Mouse (Mus musculus) adrenal gland, adult 8-10 months (tissue): ENCODE measurements around the gene Mlxipl. TPM values are rescaled to one million over a fixed set of nuclear protein-coding genes. Genes with fewer than 3 reads are reported as not detected.
A peak's percentile ranks its signal among the peaks of the same experiment; 100 is the strongest.
"Not testable (repeated sequence)": the region's sequence is repeated elsewhere in the genome, so short reads cannot be mapped to it uniquely, and the experiment has no call there.

Experiments
- DNase-seq: peaks from one replicate; pipeline ENCODE4 v3.0.0; 2022
- total RNA-seq, 4 experiments: library from RNA; stranded (reverse); gene quantifications; 2 replicates each; pipeline ENCODE4 v1.2.4; 2022

The Mlxipl gene
- 10 to 100 TPM; 33.6 to 42.9 (median 37.8) TPM for total RNA-seq

DNA sequence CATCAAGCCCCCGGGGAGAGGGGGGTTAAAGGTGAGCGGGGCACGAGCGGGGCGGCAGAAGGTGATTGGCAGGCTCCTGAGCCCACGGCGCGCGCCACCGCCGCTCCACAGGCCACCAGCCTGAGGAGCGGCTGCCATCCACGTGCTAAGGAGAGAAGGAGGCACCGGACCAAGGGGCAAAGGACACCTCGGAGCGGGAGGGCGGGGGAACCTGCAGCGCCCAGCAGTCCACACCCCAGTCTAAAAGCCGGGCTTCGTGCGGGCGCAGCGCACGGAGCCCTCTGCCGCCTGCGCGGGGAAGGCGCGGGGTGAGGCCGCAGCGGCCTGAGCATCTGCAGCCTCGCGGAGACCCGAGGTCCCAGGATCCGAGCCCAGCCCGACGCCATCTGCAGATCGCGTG lies at the start of gene Mlxipl:
TSS of gene Mlxipl (plus strand) at position 238 of the 400 bp plus-strand sequence.
- no peak for DNase-seq

- no peak for DNase-seq
These were observed 49.6 kb upstream of the Mlxipl start for GRCm38 (mm10) chr5:135040059-135040458.

DNA sequence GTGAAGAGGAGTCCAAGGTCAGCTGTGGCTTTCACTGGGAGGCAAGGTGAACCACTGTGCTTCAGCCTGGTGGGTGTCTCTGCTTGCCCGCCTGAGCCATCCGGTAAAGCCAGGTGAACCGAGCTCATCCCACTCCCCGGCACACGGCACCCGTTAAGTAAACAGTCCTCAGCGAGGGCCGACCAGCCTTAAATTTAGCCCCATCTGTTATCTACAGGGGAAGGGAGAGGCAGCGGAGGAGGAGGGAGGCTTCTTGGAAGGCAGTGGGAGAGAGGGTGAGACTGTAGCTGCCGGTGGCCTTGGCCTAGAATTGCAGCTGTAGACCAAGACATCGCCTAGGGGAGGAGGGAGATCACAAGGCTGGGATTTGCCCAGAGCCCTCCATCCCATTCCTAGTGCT lies 48.9 kb upstream of the Mlxipl start:
- DNase-seq = peak; percentile 63

DNA sequence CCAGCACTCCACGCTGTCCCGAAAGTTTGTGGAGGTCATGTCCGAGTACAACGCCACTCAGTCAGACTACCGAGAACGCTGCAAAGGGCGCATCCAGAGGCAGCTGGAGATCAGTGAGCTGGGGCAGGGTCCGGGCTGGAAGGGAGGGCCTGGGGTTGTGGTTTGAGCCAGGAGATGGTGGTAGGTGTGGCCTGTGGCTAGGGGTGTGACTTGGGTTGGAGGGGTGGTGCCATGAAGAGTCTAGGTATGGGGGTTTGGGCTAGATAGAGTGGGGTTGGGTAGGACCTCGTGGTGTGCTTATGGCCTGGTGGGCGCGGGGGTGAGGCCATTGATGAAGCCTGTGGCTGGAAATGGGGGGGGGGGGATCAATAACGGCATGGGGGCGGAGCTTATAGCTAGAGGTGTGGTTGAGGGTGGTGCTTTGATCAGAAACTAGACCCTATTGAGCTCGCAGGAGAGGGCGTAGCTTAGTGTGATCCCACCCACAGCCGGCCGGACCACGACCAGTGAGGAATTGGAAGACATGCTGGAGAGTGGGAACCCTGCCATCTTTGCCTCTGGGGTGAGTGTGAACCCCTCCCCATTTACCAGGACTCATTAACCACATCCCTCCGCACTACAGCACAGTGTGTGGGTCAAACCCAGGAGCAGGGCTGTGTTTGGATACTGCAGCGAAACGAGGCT lies 47.4 kb upstream of the Mlxipl start:
- DNase-seq = no peak

GRCm38 (mm10) chr5:135044575-135044974 lies 45.1 kb upstream of the Mlxipl start:
- no peak for DNase-seq

GRCm38 (mm10) chr5:135048539-135048938 lies 41.2 kb upstream of the Mlxipl start:
- no peak for DNase-seq

- DNase-seq = not testable (repeated sequence)
These were observed 40.4 kb upstream of the Mlxipl start for GRCm38 (mm10) chr5:135049268-135049667.

DNA sequence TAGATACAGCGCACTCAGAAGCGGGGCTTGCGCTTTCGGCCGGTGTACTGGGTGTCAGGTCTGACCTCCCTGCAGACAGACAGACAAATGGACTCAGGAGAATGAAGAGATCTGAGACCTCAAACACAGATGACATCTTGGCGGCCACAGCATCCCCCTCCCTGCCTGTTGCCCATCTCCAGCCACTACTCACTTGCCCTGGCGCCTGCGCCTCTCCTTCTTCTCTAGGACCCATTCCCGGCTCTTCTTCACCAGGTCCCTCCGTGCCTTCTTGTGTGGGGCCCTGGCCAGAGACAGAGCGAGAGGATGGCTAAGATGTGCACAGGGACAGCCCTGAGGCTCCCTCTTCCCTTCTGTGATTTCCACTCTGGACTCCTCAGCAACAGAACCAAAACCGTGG lies 36.3 kb upstream of the Mlxipl start:
- no peak for DNase-seq

DNA sequence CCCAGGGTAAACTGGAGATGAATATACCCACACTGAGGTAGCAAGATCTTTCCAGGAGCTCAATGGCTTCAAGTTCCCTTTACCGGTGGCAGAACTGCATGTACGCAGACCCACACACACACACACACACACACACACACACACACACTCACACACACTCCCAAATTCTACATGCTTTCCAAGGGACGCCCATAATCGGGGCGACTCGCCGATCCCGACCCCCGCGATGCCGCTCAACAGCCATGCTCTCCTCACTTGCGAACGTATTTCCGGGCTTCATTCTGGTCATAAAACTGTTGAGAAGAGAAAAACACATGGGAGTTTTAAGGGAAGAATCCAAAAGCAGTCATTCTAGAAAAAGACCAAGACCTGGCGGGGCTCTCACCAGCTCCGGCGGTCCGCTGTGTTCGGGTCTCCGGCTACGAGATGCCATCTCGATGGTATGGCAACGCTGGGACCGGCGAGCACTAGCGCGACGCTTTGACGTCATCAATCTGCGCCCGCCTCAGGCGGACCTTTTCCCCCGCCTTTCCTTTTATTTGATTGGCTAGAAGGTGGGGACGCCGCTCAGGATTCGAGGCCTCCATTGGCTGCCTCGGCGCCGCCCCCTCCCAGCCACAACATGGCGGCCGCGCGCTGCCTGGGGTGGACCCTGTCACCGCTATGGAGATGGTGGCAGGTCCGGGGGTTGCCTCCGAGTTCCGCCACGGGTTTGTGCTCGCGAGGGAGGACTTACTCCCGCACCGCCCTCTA lies 25.9 kb upstream of the Mlxipl start, which contains the start of gene Dnajc30:
TSS of gene Dnajc30 (plus strand) at position 574 of the 753 bp plus-strand sequence.
- peak; percentile 96 for DNase-seq

DNA sequence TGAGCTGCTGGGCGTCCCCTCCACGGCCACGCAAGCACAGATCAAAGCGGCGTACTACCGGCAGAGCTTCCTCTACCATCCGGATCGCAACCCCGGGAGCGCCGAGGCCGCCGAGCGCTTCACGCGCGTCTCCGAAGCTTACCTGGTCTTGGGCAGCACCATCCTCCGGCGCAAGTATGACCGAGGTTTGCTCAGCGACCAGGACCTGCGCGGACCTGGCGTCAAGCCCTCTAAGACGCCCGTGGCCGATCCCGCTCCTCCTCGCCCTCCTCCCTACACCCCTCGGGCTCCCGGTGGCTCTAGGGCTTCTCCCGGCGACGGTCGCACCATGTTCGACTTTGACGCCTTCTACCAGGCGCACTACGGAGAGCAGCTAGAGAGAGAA lies 25.3 kb upstream of the Mlxipl start:
- DNase-seq = no peak

DNA sequence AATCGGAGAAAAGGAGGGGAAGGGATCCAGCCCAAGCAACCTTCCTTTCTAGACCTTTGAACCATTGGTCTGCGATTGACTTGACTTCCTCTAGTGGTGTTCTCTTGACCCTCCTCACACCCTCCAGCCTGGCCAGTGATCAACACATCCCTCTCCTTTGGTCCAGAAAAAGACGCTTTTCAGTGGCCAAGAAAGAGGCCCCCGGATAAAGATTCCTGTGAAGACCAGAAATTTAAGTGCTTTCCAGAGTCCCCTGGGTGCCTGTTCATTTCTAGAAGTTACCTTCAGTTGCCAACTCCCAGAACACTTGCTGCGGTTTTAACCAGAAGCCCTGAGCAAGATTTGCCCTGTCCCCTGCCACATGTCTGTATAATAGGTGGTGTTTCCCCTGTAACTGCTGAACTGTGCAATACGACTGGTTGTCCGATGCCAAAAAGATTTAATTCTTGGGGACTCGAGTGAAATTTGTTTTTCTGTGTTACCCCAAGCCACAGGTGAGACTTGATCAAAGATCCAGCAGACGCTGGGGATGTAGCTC lies 24.7 kb upstream of the Mlxipl start, which contains the start of gene Bud23:
TSS of gene Bud23 (minus strand) at position 51 of the 538 bp plus-strand sequence.
- not testable (repeated sequence) for DNase-seq

DNA sequence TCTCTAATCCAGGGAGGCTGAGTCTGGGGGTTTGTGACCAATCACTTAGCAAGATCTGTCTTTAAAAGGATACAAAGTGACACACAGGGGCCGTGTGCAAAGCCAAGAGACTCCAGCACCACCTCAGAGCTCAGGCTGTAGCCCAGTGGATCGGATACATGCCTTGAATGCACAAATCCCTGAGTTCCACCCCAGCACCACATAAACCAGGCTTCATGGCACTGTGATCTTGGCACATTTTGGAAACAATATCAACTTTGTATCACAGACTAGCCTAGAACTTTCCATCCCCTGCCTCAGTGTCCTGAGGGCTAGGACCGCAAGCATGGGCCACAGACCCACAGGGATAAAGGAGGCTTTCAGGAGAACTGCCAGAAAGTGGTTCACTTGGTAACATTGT lies 23.7 kb upstream of the Mlxipl start:
- DNase-seq = no peak

DNA sequence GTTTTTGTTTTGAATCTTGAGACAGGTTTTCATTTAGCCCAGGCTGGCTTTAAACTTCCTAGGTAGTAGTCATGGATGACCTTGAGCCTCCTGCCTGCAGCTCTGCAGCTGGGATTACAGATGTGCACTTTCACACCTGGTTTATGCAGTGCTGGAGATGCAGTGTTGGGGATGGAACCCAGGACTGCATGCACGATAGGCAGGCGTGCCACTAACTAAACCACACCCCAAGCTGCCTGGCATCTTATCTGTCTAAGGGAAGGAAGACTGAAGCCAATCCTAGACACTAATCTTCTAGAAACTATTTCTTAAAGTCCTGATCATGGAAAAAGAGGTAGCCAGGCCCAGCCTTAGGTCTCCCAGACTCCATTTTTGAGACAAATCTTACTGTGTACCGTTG lies 19.2 kb upstream of the Mlxipl start:
- no peak for DNase-seq

GRCm38 (mm10) chr5:135072061-135072460 lies 17.6 kb upstream of the Mlxipl start:
- DNase-seq = no peak

DNA sequence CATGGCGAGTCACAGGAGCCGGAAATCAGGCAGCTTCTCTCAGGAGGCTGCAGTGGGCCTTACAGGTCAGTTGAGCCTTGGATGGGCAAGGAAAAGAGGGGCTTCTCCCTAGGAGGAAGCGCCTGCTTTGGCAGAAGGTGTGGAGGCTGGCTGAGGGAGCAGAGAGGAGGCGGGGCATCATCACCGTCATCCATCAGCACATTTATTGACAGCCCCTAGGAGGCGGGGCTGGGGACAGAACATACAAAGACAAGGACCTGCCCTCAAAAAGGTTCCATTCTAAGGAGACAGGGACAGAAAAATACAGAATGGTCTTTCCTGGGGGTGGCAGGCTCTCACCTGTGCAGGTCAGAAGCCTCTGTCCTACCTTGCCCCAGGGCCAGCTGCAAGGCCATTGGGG lies 17.0 kb upstream of the Mlxipl start:
- DNase-seq = no peak

GRCm38 (mm10) chr5:135073349-135074150 lies 16.1 kb upstream of the Mlxipl start:
- DNase-seq = no peak

DNA sequence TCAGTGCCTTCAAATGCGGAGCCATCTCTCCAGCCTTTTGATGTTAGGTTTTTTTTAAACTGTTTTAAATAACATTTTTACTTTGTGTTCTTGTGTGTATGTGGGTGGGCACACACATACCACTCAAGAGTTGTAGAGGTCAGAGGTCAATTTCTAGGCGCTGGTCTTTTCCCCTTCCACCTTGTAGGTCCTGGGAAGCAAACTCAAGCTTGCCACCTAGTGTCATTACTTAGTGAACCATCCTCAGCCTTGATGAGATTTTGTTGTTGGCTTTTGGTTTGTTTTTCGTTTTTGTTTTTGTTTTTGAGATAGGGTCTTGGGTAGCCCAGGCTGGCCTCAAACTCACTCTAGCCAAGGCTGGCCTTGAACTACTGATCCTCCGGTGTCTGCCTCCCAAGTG lies 14.0 kb upstream of the Mlxipl start:
- no peak for DNase-seq

DNA sequence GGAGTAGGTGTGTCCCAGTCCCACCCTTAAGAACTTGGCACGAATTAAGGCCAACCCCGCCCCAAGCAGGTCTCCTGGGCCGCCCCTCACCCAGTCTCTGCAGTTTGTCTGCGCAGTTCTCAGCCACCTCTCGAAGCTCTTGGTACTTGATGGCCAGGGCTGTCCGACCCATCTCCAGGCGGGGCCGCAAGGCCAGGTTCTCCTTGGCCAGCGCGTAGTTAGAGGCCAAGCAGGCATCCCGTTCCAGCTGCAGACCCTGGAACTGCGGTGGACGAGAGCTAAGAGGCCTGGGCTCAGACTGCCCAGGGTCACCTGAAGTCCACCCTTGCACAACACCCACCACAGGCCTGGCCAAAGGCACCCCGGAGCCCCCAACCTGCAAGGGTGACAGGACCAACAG lies 13.3 kb upstream of the Mlxipl start:
- no peak for DNase-seq

DNA sequence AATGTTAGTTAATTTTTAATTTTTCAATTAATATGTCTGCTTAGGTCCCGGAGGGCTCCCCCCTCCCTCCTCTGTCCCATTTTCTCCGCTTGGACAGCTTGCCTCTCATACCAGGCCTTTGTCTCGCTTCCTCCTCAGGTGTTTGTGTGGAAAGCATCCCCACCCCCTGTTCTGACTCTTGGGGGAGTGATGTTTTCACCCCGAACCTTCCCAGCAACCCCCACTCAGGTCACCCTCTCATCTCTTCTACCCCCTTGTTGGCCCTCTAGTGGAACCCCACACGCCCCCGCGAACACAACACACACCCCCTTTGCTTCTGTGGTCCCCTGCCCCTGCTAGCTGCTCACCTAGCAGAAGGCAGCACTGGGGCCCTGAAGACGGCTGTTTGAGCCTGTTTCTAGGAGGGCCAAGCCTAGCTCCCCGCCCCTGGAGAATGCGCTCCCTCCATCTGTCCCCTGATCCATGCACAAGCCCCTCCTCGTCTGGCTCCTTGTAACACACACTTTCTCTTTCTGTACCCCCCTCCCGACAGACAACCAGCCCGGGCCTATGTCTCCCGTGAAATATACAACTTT lies 12.7 kb upstream of the Mlxipl start:
- no peak for DNase-seq

GRCm38 (mm10) chr5:135077564-135078481 lies 11.9 kb upstream of the Mlxipl start, which contains the start of gene Vps37d:
Gene Vps37d, minus strand, starts transcription at chr5:135078266.
- peak; percentile 78 for DNase-seq

DNA sequence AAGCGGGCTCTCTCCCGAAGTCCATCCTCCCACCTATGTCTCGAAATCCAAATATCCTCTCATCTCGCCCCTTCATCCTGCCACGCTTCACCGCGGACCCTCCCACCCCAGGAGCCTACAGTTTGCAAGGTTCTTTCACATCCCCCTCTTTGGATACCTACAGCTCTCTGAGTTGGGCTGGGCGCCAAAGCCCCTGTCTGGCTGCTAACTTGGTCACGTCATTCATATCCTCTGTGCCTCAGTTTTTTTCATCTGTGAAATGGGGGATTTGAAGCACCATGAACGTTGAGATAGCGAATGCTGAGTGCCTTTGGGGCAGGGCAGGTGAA lies 11.2 kb upstream of the Mlxipl start:
- no peak for DNase-seq
